Mouse (Mus musculus) embryonic facial prominence, embryonic 15.5 days (tissue): ENCODE results near the gene Zdhhc11. TPM values are rescaled to one million over a fixed set of nuclear protein-coding genes. Genes with fewer than 3 reads are reported as not detected.
"Not testable (repeated sequence)": the region's sequence is repeated elsewhere in the genome, so short reads cannot be mapped to it uniquely, and the experiment has no call there.

Experiments
- ATAC-seq: fragments of 200-750 bp; cut with Nextera tagmentation; 2 replicates; pipeline ENCODE4 v1.8.0; 2017; ENCODE audit warnings: low read depth, moderate TSS enrichment; ENCODE audit not compliant: insufficient number of reproducible peaks, low FRiP score, low TSS enrichment
- H3K27ac ChIP-seq: fragments of 300-500 bp; sonication (generic); replicated peaks from 2 replicates; pipeline ENCODE4 v1.5.1; 2015; ENCODE audit warnings: mild to moderate bottlenecking, inconsistent platforms
- H3K27me3 ChIP-seq: fragments of 300-500 bp; sonication (generic); 2 replicates; pipeline ENCODE4 v1.6.1; 2015; ENCODE audit warnings: inconsistent platforms
- H3K36me3 ChIP-seq: fragments of 300-500 bp; sonication (generic); 2 replicates; pipeline ENCODE4 v1.6.1; 2015; ENCODE audit warnings: mild to moderate bottlenecking, inconsistent platforms
- H3K4me1 ChIP-seq: fragments of 300-500 bp; sonication (generic); 2 replicates; pipeline ENCODE4 v1.6.1; 2015; ENCODE audit warnings: inconsistent platforms
- H3K4me2 ChIP-seq: fragments of 300-500 bp; sonication (generic); replicated peaks from 2 replicates; pipeline ENCODE4 v1.6.1; 2015; ENCODE audit warnings: mild to moderate bottlenecking, inconsistent platforms
- H3K4me3 ChIP-seq: fragments of 300-500 bp; sonication (generic); replicated peaks from 2 replicates; pipeline ENCODE4 v1.5.1; 2015; ENCODE audit warnings: mild to moderate bottlenecking, inconsistent platforms
- H3K9ac ChIP-seq: fragments of 300-500 bp; sonication (generic); 2 replicates; pipeline ENCODE4 v1.6.1; 2015; ENCODE audit warnings: inconsistent platforms
- H3K9me3 ChIP-seq: fragments of 300-500 bp; sonication (generic); replicated peaks from 2 replicates; pipeline ENCODE4 v1.6.1; 2016; ENCODE audit warnings: inconsistent platforms
- WGBS: fragments of 180-500 bp; shearing (Covaris S2); methylation state at CpG from one replicate; pipeline ENCODE4 v1.1.7; 2015; 5-methylcytosine and 5-hydroxymethylcytosine counted together
- polyA plus RNA-seq: library from polyadenylated mRNA; unstranded; fragments of >200 nt; fragmentation: Nextera tagmentation; extraction: Ambion mirVana; gene quantifications from 2 replicates; pipeline ENCODE4 v1.2.1, GENCODE M21; 2015

Zdhhc11 gene
- polyA plus RNA-seq, 1 experiment from 2014 or later: not detected

- H3K4me3 ChIP-seq, H3K9ac ChIP-seq, H3K9me3 ChIP-seq, H3K27ac ChIP-seq, ATAC-seq, H3K36me3 ChIP-seq: not testable (repeated sequence)
- H3K4me1 ChIP-seq: peaks cover 22% of the 10 kb centered on the region
- WGBS: 83% methylated on average over 2 of the region's 2 CpGs
- H3K4me2 ChIP-seq: 0 out of 2 replicates have a peak overlapping the region, but pooled peaks have one; percentile 95
- H3K27me3 ChIP-seq: peaks cover 22% of the 10 kb centered on the region
Measured at GRCm38 (mm10) chr13:74008216-74008615, 44.6 kb downstream of the Zdhhc11 start.

- Histone ChIP-seq H3K4me2 (peak within 1 kb of the TSS; percentile 95), H3K4me1 (peaks cover 22% of the 10 kb centered on the region), H3K27ac (no peak within 1 kb of the TSS), H3K27me3 (peaks cover 22% of the 10 kb centered on the region), H3K9me3 (no peaks in the 10 kb centered on the region), H3K36me3 (no peaks in the 10 kb centered on the region), H3K9ac (peak within 1 kb of the TSS; percentile 37), H3K4me3 (peak within 1 kb of the TSS; percentile 51)
- ATAC-seq: peak; percentile 94
- whole genome bisulfite sequencing: under 1% methylated on average over 54 of the region's 56 CpGs
Measured at GRCm38 (mm10) chr13:74008948-74009718, 45.5 kb downstream of the Zdhhc11 start, which contains the start of gene Tppp. Gene Tppp (plus strand): TSS chr13:74009407.

- Histone ChIP-seq H3K4me3 (peak overlapping the region; percentile 51), H3K4me2 (peak overlapping the region; percentile 95), H3K27me3 (peaks cover 22% of the 10 kb centered on the region), H3K4me1 (peaks cover 22% of the 10 kb centered on the region), H3K9me3 (no peaks in the 10 kb centered on the region), H3K27ac (no peak overlapping the region), H3K9ac (peak overlapping the region; percentile 16), H3K36me3 (no peaks in the 10 kb centered on the region)
- under 1% methylated on average over 55 of the region's 55 CpGs for WGBS
- no peak for ATAC-seq
Measured at GRCm38 (mm10) chr13:74009791-74010614, 46.4 kb downstream of the Zdhhc11 start.

DNA sequence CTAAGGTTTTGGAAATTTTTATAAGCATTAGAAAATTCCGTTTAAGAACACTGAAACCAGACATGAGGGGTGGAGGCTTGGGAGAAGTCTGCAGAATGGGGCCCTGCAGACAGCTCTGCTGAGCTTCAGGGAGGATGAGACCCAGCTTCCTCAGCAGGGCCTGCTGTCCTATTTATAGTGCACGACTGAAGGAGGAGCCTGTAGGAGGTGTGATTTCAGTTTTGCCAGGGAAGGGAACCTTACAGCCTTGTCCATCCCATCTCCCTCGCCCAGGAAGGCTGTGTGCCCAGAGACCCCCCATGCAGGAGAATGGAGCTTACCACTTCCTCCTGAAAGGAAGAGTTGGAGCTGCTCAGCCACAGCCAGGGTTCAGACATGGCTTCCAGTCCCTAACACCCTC is 47.0 kb downstream of the Zdhhc11 start:
- peaks cover 22% of the 10 kb centered on the region for H3K27me3 ChIP-seq
- no peak overlapping the region for H3K27ac ChIP-seq
- peak overlapping the region; percentile 95 for H3K4me2 ChIP-seq
- H3K4me3 ChIP-seq: peak overlapping the region; percentile 51
- H3K9ac ChIP-seq: no peak overlapping the region
- H3K4me1 ChIP-seq: peaks cover 22% of the 10 kb centered on the region
- 17% methylated on average over 3 of the region's 3 CpGs for WGBS
- H3K36me3 ChIP-seq: no peaks in the 10 kb centered on the region
- no peak for ATAC-seq
- H3K9me3 ChIP-seq: no peaks in the 10 kb centered on the region

DNA sequence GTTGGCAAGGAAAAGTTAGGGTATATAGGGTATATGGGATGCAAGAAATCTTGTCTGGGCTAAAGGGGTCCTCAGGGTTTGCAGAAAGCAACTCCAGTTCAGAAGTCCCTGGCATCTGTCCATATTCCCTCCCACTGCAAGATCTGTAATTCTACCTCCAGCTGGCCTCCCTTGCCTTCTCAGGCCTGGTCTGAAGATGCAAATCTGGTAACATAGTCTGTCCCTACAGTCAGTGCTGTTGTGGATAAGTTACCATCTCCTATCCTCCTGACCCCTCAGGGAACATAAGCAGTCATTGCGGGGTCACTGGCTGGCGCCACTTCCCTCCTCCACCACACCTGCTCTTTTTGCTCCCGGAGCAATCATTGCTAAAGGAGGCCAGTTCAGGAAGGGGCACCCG is 52.3 kb downstream of the Zdhhc11 start:
- Histone ChIP-seq H3K27ac (no peak overlapping the region), H3K4me3 (no peak overlapping the region), H3K9ac (no peak overlapping the region), H3K4me2 (no peak overlapping the region), H3K4me1 (peaks cover under 1% of the 10 kb centered on the region; the same call in 1 of the 2 replicates), H3K27me3 (peaks cover 10% of the 10 kb centered on the region), H3K9me3 (no peaks in the 10 kb centered on the region), H3K36me3 (no peaks in the 10 kb centered on the region)
- 70% methylated on average over 4 of the region's 4 CpGs for WGBS
- ATAC-seq: no peak

GRCm38 (mm10) chr13:74017426-74017825 is 53.8 kb downstream of the Zdhhc11 start:
- WGBS: 55% methylated on average over 4 of the region's 4 CpGs

GRCm38 (mm10) chr13:74019006-74019405 is 55.4 kb downstream of the Zdhhc11 start:
- H3K4me2 ChIP-seq, ATAC-seq, H3K27ac ChIP-seq, H3K9ac ChIP-seq, H3K9me3 ChIP-seq, H3K4me1 ChIP-seq, H3K36me3 ChIP-seq, H3K4me3 ChIP-seq, H3K27me3 ChIP-seq: not testable (repeated sequence)
- 66% methylated on average over 8 of the region's 8 CpGs for WGBS

More at GRCm38 (mm10) chr13:74017426-74017825, 53.8 kb downstream of the Zdhhc11 start:
- no peaks in the 10 kb centered on the region for H3K4me1 ChIP-seq
- H3K27me3 ChIP-seq: no peaks in the 10 kb centered on the region
- no peak overlapping the region for H3K4me3 ChIP-seq
- no peak overlapping the region for H3K27ac ChIP-seq
- H3K9me3 ChIP-seq: no peaks in the 10 kb centered on the region
- ATAC-seq: no peak
- H3K36me3 ChIP-seq: no peaks in the 10 kb centered on the region
- H3K9ac ChIP-seq: no peak overlapping the region
- no peak overlapping the region for H3K4me2 ChIP-seq

GRCm38 (mm10) chr13:74025151-74026081 is 61.8 kb downstream of the Zdhhc11 start:
- no peaks in the 10 kb centered on the region for H3K36me3 ChIP-seq
- H3K27me3 ChIP-seq: no peaks in the 10 kb centered on the region
- no peak; the same call in 1 of the 2 replicates for ATAC-seq
- no peak overlapping the region for H3K4me3 ChIP-seq
- no peaks in the 10 kb centered on the region for H3K9me3 ChIP-seq
- H3K27ac ChIP-seq: peak overlapping the region; percentile 49
- H3K4me1 ChIP-seq: peaks cover 15% of the 10 kb centered on the region
- no peak overlapping the region for H3K4me2 ChIP-seq
- H3K9ac ChIP-seq: no peak overlapping the region
- 67% methylated on average over 4 of the region's 4 CpGs for WGBS

DNA sequence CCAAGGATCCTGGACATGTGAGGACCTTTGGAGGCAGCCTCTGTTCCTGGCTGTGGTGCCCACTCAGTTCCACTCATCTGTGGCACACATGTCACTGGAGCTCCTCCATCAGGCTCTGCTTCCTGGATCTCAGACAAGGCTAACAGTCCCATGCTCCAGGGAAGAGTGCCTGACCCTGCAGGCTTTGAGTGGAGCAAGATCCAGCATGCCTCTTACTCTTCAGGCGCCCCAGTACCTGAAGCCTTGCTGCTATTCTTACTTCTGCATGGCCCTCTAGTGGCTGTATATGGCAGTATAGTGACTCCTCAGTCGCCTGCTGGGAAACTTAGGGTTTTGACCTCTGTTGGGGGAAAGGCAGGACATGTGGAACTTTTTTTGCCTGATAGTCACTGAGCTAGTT is 62.6 kb downstream of the Zdhhc11 start:
- WGBS: 17% methylated on average over 2 of the region's 2 CpGs
- Histone ChIP-seq H3K9me3 (no peaks in the 10 kb centered on the region), H3K36me3 (no peaks in the 10 kb centered on the region), H3K27me3 (no peaks in the 10 kb centered on the region), H3K9ac (no peak overlapping the region), H3K4me3 (no peak overlapping the region), H3K4me1 (peaks cover 15% of the 10 kb centered on the region), H3K27ac (peak overlapping the region; percentile 49), H3K4me2 (no peak overlapping the region)
- ATAC-seq: peak; percentile 35; the same call in 1 of the 2 replicates

DNA sequence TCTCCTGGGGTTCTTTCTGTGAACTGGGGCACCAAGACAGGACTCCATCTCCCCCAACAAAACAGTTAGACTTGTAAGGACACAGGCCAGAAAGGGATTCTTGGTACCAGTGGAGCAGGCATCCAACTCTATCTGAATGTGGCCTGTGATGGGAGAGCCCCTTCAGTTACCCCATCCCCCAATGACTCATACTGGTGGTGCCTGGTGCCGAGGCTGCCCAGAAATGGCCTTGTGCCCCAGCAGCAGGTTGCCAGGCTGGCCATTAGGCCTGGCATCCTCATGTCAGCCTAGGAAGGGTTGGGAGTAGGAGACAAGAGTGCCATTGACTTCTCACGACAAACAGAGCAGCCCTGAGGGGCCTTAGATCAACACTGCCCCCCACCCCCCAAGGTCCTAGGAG is 64.5 kb downstream of the Zdhhc11 start:
- WGBS: 61% methylated on average over 2 of the region's 2 CpGs

More for the DNA sequence above, 64.5 kb downstream of the Zdhhc11 start:
- Histone ChIP-seq H3K4me3 (no peak overlapping the region), H3K9me3 (no peaks in the 10 kb centered on the region), H3K4me2 (no peak overlapping the region), H3K27ac (no peak overlapping the region), H3K36me3 (no peaks in the 10 kb centered on the region), H3K4me1 (peaks cover 15% of the 10 kb centered on the region), H3K27me3 (no peaks in the 10 kb centered on the region), H3K9ac (no peak overlapping the region)
- ATAC-seq: no peak
